Mouse (Mus musculus): ENCODE results near the gene Tradd. TPM values are rescaled to one million over a fixed set of nuclear protein-coding genes. Genes with fewer than 3 reads are reported as not detected.

The Tradd gene
- polyA plus RNA-seq, 1 experiment from 2014 or later = 16.6 TPM

GRCm38 (mm10) chr8:105305211-105306145 lies 41.1 kb upstream of the Tradd start, which contains the start of gene Elmo3:
Gene Elmo3, plus strand, starts transcription at chr8:105305601.
- H3K9me3 ChIP-seq = no peaks in the 10 kb centered on the region
- H3K27ac ChIP-seq = peak within 1 kb of the TSS; percentile 62
- peaks cover 84% of the 10 kb centered on the region for H3K36me3 ChIP-seq
- peaks cover 21% of the 10 kb centered on the region for H3K4me1 ChIP-seq (replicated peaks)
- peak; percentile 73 for ATAC-seq (ENCODE audit: insufficient number of reproducible peaks, insufficient read depth, low FRiP score, low TSS enrichment, low read depth)
- WGBS = 9% methylated on average over 30 of the region's 30 CpGs
- no peaks in the 10 kb centered on the region for H3K27me3 ChIP-seq
- peak within 1 kb of the TSS; percentile 54 for H3K9ac ChIP-seq (replicated peaks)
- peak within 1 kb of the TSS; percentile 38 for H3K4me3 ChIP-seq (replicated peaks)
- H3K4me2 ChIP-seq = peak within 1 kb of the TSS; percentile 74

- Histone ChIP-seq H3K36me3 (peaks cover 84% of the 10 kb centered on the region), H3K27ac (peak overlapping the region; percentile 56), H3K4me2 (no peak overlapping the region), H3K9ac (replicated peaks) (no peak overlapping the region), H3K27me3 (no peaks in the 10 kb centered on the region), H3K4me1 (replicated peaks) (peaks cover 21% of the 10 kb centered on the region), H3K4me3 (replicated peaks) (no peak overlapping the region), H3K9me3 (no peaks in the 10 kb centered on the region)
- 69% methylated on average over 9 of the region's 9 CpGs for WGBS
- no peak for ATAC-seq (ENCODE audit: insufficient number of reproducible peaks, insufficient read depth, low FRiP score, low TSS enrichment, low read depth)
Measured at GRCm38 (mm10) chr8:105304325-105305210, 40.2 kb upstream of the Tradd start.

- H3K4me3 ChIP-seq (replicated peaks) = no peak overlapping the region
- no peak overlapping the region for H3K4me2 ChIP-seq
- H3K9ac ChIP-seq (replicated peaks) = no peak overlapping the region
- peaks cover 25% of the 10 kb centered on the region for H3K4me1 ChIP-seq (replicated peaks)
- H3K27ac ChIP-seq = no peak overlapping the region
- H3K36me3 ChIP-seq = peaks cover 83% of the 10 kb centered on the region
- no peaks in the 10 kb centered on the region for H3K27me3 ChIP-seq
- WGBS = 87% methylated on average over 9 of the region's 9 CpGs
- H3K9me3 ChIP-seq = no peaks in the 10 kb centered on the region
- ATAC-seq (ENCODE audit: insufficient number of reproducible peaks, insufficient read depth, low FRiP score, low TSS enrichment, low read depth) = no peak
Measured at GRCm38 (mm10) chr8:105303874-105304273, 39.5 kb upstream of the Tradd start.

GRCm38 (mm10) chr8:105303396-105303795 lies 39.0 kb upstream of the Tradd start:
- Histone ChIP-seq H3K27me3 (no peaks in the 10 kb centered on the region), H3K9ac (replicated peaks) (no peak overlapping the region), H3K4me3 (replicated peaks) (no peak overlapping the region), H3K9me3 (no peaks in the 10 kb centered on the region), H3K27ac (no peak overlapping the region), H3K36me3 (peaks cover 83% of the 10 kb centered on the region), H3K4me2 (no peak overlapping the region), H3K4me1 (replicated peaks) (peaks cover 29% of the 10 kb centered on the region)
- no peak for ATAC-seq (ENCODE audit: insufficient number of reproducible peaks, insufficient read depth, low FRiP score, low TSS enrichment, low read depth)
- 88% methylated on average over 8 of the region's 8 CpGs for WGBS

- H3K27ac ChIP-seq = no peak overlapping the region
- H3K4me3 ChIP-seq (replicated peaks) = no peak overlapping the region
- no peaks in the 10 kb centered on the region for H3K9me3 ChIP-seq
- H3K4me2 ChIP-seq = no peak overlapping the region
- no peak for ATAC-seq (ENCODE audit: insufficient number of reproducible peaks, insufficient read depth, low FRiP score, low TSS enrichment, low read depth)
- peaks cover 24% of the 10 kb centered on the region for H3K4me1 ChIP-seq (replicated peaks)
- H3K9ac ChIP-seq (replicated peaks) = no peak overlapping the region
- WGBS = 90% methylated on average over 8 of the region's 8 CpGs
- H3K36me3 ChIP-seq = peaks cover 65% of the 10 kb centered on the region
- peaks cover 5% of the 10 kb centered on the region; the same call in 1 of the 2 replicates for H3K27me3 ChIP-seq
Measured at GRCm38 (mm10) chr8:105299962-105300361, 35.6 kb upstream of the Tradd start.

- H3K4me2 ChIP-seq = peak overlapping the region; percentile 97
- H3K4me1 ChIP-seq (replicated peaks) = peaks cover 18% of the 10 kb centered on the region
- H3K36me3 ChIP-seq = peaks cover 51% of the 10 kb centered on the region
- H3K9me3 ChIP-seq = no peaks in the 10 kb centered on the region
- ATAC-seq (ENCODE audit: insufficient number of reproducible peaks, insufficient read depth, low FRiP score, low TSS enrichment, low read depth) = no peak
- WGBS = 57% methylated on average over 18 of the region's 18 CpGs
- peak overlapping the region; percentile 98 for H3K4me3 ChIP-seq (replicated peaks)
- peaks cover 7% of the 10 kb centered on the region; the same call in 1 of the 2 replicates for H3K27me3 ChIP-seq
- H3K9ac ChIP-seq (replicated peaks) = peak overlapping the region; percentile 86
- no peak overlapping the region for H3K27ac ChIP-seq
Measured at GRCm38 (mm10) chr8:105298351-105299252, 34.2 kb upstream of the Tradd start.

GRCm38 (mm10) chr8:105297511-105298192 lies 33.2 kb upstream of the Tradd start, which contains the start of gene E2f4:
Gene E2f4, plus strand, starts transcription at chr8:105297663.
- peak within 1 kb of the TSS; percentile 97 for H3K4me2 ChIP-seq
- H3K4me3 ChIP-seq (replicated peaks) = peak within 1 kb of the TSS; percentile 98
- H3K27ac ChIP-seq = peak within 1 kb of the TSS; percentile 62
- peaks cover 42% of the 10 kb centered on the region for H3K36me3 ChIP-seq
- H3K9me3 ChIP-seq = no peaks in the 10 kb centered on the region
- peaks cover 18% of the 10 kb centered on the region for H3K4me1 ChIP-seq (replicated peaks)
- peak within 1 kb of the TSS; percentile 86 for H3K9ac ChIP-seq (replicated peaks)
- under 1% methylated on average over 58 of the region's 58 CpGs for WGBS
- peak; percentile 83 for ATAC-seq (ENCODE audit: insufficient number of reproducible peaks, insufficient read depth, low FRiP score, low TSS enrichment, low read depth)
- H3K27me3 ChIP-seq = peaks cover 14% of the 10 kb centered on the region

GRCm38 (mm10) chr8:105295895-105296573 lies 31.6 kb upstream of the Tradd start, which contains the start of gene Exoc3l:
Gene Exoc3l, minus strand, starts transcription at chr8:105296101.
- H3K36me3 ChIP-seq = peaks cover 26% of the 10 kb centered on the region
- no peaks in the 10 kb centered on the region for H3K9me3 ChIP-seq
- no peak for ATAC-seq (ENCODE audit: insufficient number of reproducible peaks, insufficient read depth, low FRiP score, low TSS enrichment, low read depth)
- peaks cover 18% of the 10 kb centered on the region for H3K4me1 ChIP-seq (replicated peaks)
- H3K27me3 ChIP-seq = peaks cover 14% of the 10 kb centered on the region
- 0 out of 2 replicates have a peak within 1 kb of the TSS, but pooled peaks have one; percentile 27 for H3K9ac ChIP-seq (replicated peaks)
- H3K27ac ChIP-seq = no peak within 1 kb of the TSS
- 0 out of 2 replicates have a peak within 1 kb of the TSS, but pooled peaks have one; percentile 7 for H3K4me3 ChIP-seq (replicated peaks)
- H3K4me2 ChIP-seq = peak within 1 kb of the TSS; percentile 97
- WGBS = 55% methylated on average over 11 of the region's 11 CpGs

GRCm38 (mm10) chr8:105295256-105295655 lies 30.8 kb upstream of the Tradd start:
- Histone ChIP-seq H3K4me3 (replicated peaks) (0 out of 2 replicates have a peak overlapping the region, but pooled peaks have one; percentile 4), H3K9ac (replicated peaks) (no peak overlapping the region), H3K27ac (no peak overlapping the region), H3K27me3 (peaks cover 20% of the 10 kb centered on the region), H3K36me3 (peaks cover 18% of the 10 kb centered on the region), H3K4me1 (replicated peaks) (peaks cover 23% of the 10 kb centered on the region), H3K4me2 (no peak overlapping the region), H3K9me3 (no peaks in the 10 kb centered on the region)
- 73% methylated on average over 11 of the region's 11 CpGs for WGBS
- ATAC-seq (ENCODE audit: insufficient number of reproducible peaks, insufficient read depth, low FRiP score, low TSS enrichment, low read depth) = no peak

Measured in limb, embryonic 12.5 days (tissue).